Mouse (Mus musculus) liver, embryonic 16.5 days (tissue): ENCODE data around the gene Fam171a2. TPM values are rescaled to one million over a fixed set of nuclear protein-coding genes. Genes with fewer than 3 reads are reported as not detected.
"Not testable (repeated sequence)": the region's sequence is repeated elsewhere in the genome, so short reads cannot be mapped to it uniquely, and the experiment has no call there.

Experiments
- ATAC-seq: fragments of 200-750 bp; cut with Nextera tagmentation; 2 replicates; pipeline ENCODE4 v1.8.0; 2017; ENCODE audit warnings: low read depth, mild to moderate bottlenecking, moderate number of reproducible peaks, moderate library complexity
- H3K27ac ChIP-seq: fragments of 300-500 bp; sonication (generic); 2 replicates; pipeline ENCODE4 v1.5.1; 2014; ENCODE audit warnings: mild to moderate bottlenecking, low read length
- H3K27me3 ChIP-seq: fragments of 300-500 bp; sonication (generic); 2 replicates; pipeline ENCODE4 v1.6.1; 2014; ENCODE audit warnings: low read depth, low read length, mixed read lengths; ENCODE audit not compliant: control insufficient read depth, insufficient read depth
- H3K36me3 ChIP-seq: fragments of 300-500 bp; sonication (generic); 2 replicates; pipeline ENCODE4 v1.6.1; 2014; ENCODE audit warnings: mild to moderate bottlenecking; ENCODE audit not compliant: control insufficient read depth, insufficient read depth
- H3K4me1 ChIP-seq: fragments of 300-500 bp; sonication (generic); 2 replicates; pipeline ENCODE4 v1.6.1; 2014; ENCODE audit warnings: low read depth, low read length, mixed read lengths; ENCODE audit not compliant: control insufficient read depth
- H3K4me2 ChIP-seq: fragments of 300-500 bp; sonication (generic); 2 replicates; pipeline ENCODE4 v1.6.1; 2014; ENCODE audit warnings: low read depth, low read length, mixed read lengths
- H3K4me3 ChIP-seq: fragments of 300-500 bp; sonication (generic); 2 replicates; pipeline ENCODE4 v1.5.1; 2014; ENCODE audit warnings: low read depth, mild to moderate bottlenecking, low read length
- H3K9ac ChIP-seq: fragments of 300-500 bp; sonication (generic); 2 replicates; pipeline ENCODE4 v1.6.1; 2014; ENCODE audit warnings: low read depth, low read length
- H3K9me3 ChIP-seq: fragments of 300-500 bp; sonication (generic); replicated peaks from 2 replicates; pipeline ENCODE4 v1.6.1; 2016; ENCODE audit warnings: low read length; ENCODE audit not compliant: control insufficient read depth
- WGBS: fragments of 180-500 bp; shearing (Covaris S2); extraction: QIAGEN DNeasy Blood & Tissue Kit; methylation state at CpG from one replicate; pipeline ENCODE4 v1.1.7; 2014; ENCODE audit not compliant: insufficient replicate concordance; 5-methylcytosine and 5-hydroxymethylcytosine counted together
- microRNA-seq: library from miRNA; unstranded; fragments of <30 nt; microRNA quantifications from one replicate; pipeline ENCODE4, GENCODE M21; 2016
- polyA plus RNA-seq: library from polyadenylated mRNA; unstranded; fragments of >200 nt; fragmentation: Nextera tagmentation; extraction: Ambion mirVana; gene quantifications from 2 replicates; pipeline ENCODE4 v1.2.1, GENCODE M21; 2015

Fam171a2 gene
- polyA plus RNA-seq, 1 experiment from 2014 or later = 0.20 TPM

GRCm38 (mm10) chr11:102389436-102389835 is 58.0 kb downstream of the Fam171a2 start:
- H3K4me3 ChIP-seq, ATAC-seq, H3K36me3 ChIP-seq, H3K9me3 ChIP-seq, H3K9ac ChIP-seq, H3K27ac ChIP-seq, H3K4me2 ChIP-seq: not testable (repeated sequence)
- peaks cover 48% of the 10 kb centered on the region for H3K27me3 ChIP-seq
- 68% methylated on average over 4 of the region's 5 CpGs for WGBS
- H3K4me1 ChIP-seq = peaks cover 12% of the 10 kb centered on the region

Small RNA genes lying within 50 kb of the gene (microRNA-seq; reads per million reads assigned to microRNA genes)
- gene Mir6930 = not detected

Other genes with a start within 250 kb of the Fam171a2 start
- 16.9 and 20.4 TPM in 2 replicates for gene Hdac5, start 217.5 kb downstream of the Fam171a2 start, polyA plus RNA-seq
- gene BC030867, start 198.8 kb downstream of the Fam171a2 start, polyA plus RNA-seq = 13.2 and 13.8 TPM in 2 replicates
- gene Asb16, start 178.9 kb downstream of the Fam171a2 start, polyA plus RNA-seq = 0.04 TPM in 1 of 2 replicates, not detected in the other
- 26.7 and 28.5 TPM in 2 replicates for gene Tmub2, start 162.8 kb downstream of the Fam171a2 start, polyA plus RNA-seq
- 3.0 and 3.2 TPM in 2 replicates for gene Atxn7l3, start 151.1 kb downstream of the Fam171a2 start, polyA plus RNA-seq
- gene Ubtf, start 127.9 kb downstream of the Fam171a2 start, polyA plus RNA-seq = 44.5 and 46.4 TPM in 2 replicates
- 1,073 and 1,144 TPM in 2 replicates for gene Slc4a1, start 81.5 kb downstream of the Fam171a2 start, polyA plus RNA-seq
- 2.1 and 2.2 TPM in 2 replicates for gene Rundc3a, start 54.3 kb downstream of the Fam171a2 start, polyA plus RNA-seq
- gene Slc25a39, start 39.7 kb downstream of the Fam171a2 start, polyA plus RNA-seq = 454 and 500 TPM in 2 replicates
- 103 and 118 TPM in 2 replicates for gene Grn, start 17.4 kb downstream of the Fam171a2 start, polyA plus RNA-seq
- gene Itga2b, start 22.4 kb upstream of the Fam171a2 start, polyA plus RNA-seq = 28.0 and 32.9 TPM in 2 replicates
- gene Gpatch8, start 108.7 kb upstream of the Fam171a2 start, polyA plus RNA-seq = 17.3 and 18.6 TPM in 2 replicates
- 0.26 and 0.35 TPM in 2 replicates for gene Gm11627, start 131.8 kb upstream of the Fam171a2 start, polyA plus RNA-seq
- 0.29 and 0.54 TPM in 2 replicates for gene Fzd2, start 156.7 kb upstream of the Fam171a2 start, polyA plus RNA-seq
- gene Meioc, start 216.0 kb upstream of the Fam171a2 start, polyA plus RNA-seq = 0.05 TPM in 1 of 2 replicates, not detected in the other